Comparison of ENCODE assay signal across 9 mouse cellular contexts in genomic region chr6:83710361-83711066, GRCm38 (mm10). TPM values are rescaled to one million over a fixed set of nuclear protein-coding genes. Genes with fewer than 3 reads are reported as not detected.
A peak's percentile ranks its signal among the peaks of the same experiment; 100 is the strongest.
DNase-seq lines count a peak whose midpoint lies in the region; ATAC-seq lines count a peak whose summit lies in the region.
"Had no signal": no experiment of that assay in that cellular context is flagged by ENCODE, and none has a peak within 500 bp of the region (broad histone marks: within the 10 kb centered on the region; RNA-seq: fewer than 3 reads in every experiment).

No protein-coding gene starts in this region.

- peak overlapping the region; percentile 46 for H3K4me3 ChIP-seq in lung, embryonic 16.5 days (ENCODE audit: low read length)
- H3K4me3 ChIP-seq in embryonic facial prominence, embryonic 13.5 days: peak overlapping the region; percentile 47
- peak overlapping the region; percentile 58 for H3K4me3 ChIP-seq in limb, embryonic 10.5 days
- H3K4me3 ChIP-seq in neural tube, embryonic 14.5 days (ENCODE audit: low read depth, low read length): no peak overlapping the region

- H3K36me3 ChIP-seq in lung, embryonic 16.5 days (ENCODE audit: control insufficient read depth, insufficient read depth, low read length): no peaks in the 10 kb centered on the region
- no peaks in the 10 kb centered on the region for H3K36me3 ChIP-seq in embryonic facial prominence, embryonic 13.5 days
- no peaks in the 10 kb centered on the region for H3K36me3 ChIP-seq in limb, embryonic 10.5 days
- H3K36me3 ChIP-seq in neural tube, embryonic 14.5 days (ENCODE audit: control insufficient read depth, insufficient read depth, low read length): no peaks in the 10 kb centered on the region

- peak; percentile 36 for ATAC-seq in lung, embryonic 16.5 days (ENCODE audit: low read depth)
- 0 out of 2 replicates have a peak, but pooled peaks have one; percentile 15 for ATAC-seq in embryonic facial prominence, embryonic 13.5 days (ENCODE audit: insufficient number of reproducible peaks, insufficient read depth, low FRiP score, low TSS enrichment, low read depth)
- ATAC-seq in neural tube, embryonic 14.5 days (ENCODE audit: low read depth): peak; percentile 55; the same call in 1 of the 2 replicates

- peak overlapping the region; percentile 65 for H3K4me2 ChIP-seq in lung, embryonic 16.5 days (ENCODE audit: low read depth, low read length)
- peak overlapping the region; percentile 74 for H3K4me2 ChIP-seq in embryonic facial prominence, embryonic 13.5 days
- H3K4me2 ChIP-seq in neural tube, embryonic 14.5 days (ENCODE audit: low read depth, low read length): peak overlapping the region; percentile 34; the same call in 1 of the 2 replicates

- peaks cover 98% of the 10 kb centered on the region for H3K27me3 ChIP-seq in lung, embryonic 16.5 days (ENCODE audit: control insufficient read depth, insufficient read depth, low read depth, low read length)
- H3K27me3 ChIP-seq in embryonic facial prominence, embryonic 13.5 days: peaks cover 100% of the 10 kb centered on the region
- peaks cover 100% of the 10 kb centered on the region for H3K27me3 ChIP-seq in limb, embryonic 10.5 days (ENCODE audit: low read depth, poor library complexity, severe bottlenecking)
- peaks cover 94% of the 10 kb centered on the region for H3K27me3 ChIP-seq in neural tube, embryonic 14.5 days (ENCODE audit: control insufficient read depth, insufficient read depth, low read length)

- 1% methylated on average over 32 of the region's 32 CpGs for WGBS in lung, embryonic 16.5 days
- 1% methylated on average over 32 of the region's 32 CpGs for WGBS in embryonic facial prominence, embryonic 13.5 days
- under 1% methylated on average over 32 of the region's 32 CpGs for WGBS in limb, embryonic 10.5 days
- WGBS in neural tube, embryonic 14.5 days: under 1% methylated on average over 32 of the region's 32 CpGs

- H3K27ac ChIP-seq in lung, embryonic 16.5 days (ENCODE audit: low read length): no peak overlapping the region
- H3K27ac ChIP-seq in embryonic facial prominence, embryonic 13.5 days: no peak overlapping the region
- no peak overlapping the region; the same call in 1 of the 2 replicates for H3K27ac ChIP-seq in limb, embryonic 10.5 days
- no peak overlapping the region for H3K27ac ChIP-seq in neural tube, embryonic 14.5 days (ENCODE audit: low read depth, low read length)
- H3K27ac ChIP-seq: macrophage had no signal

- H3K9ac ChIP-seq in lung, embryonic 16.5 days (ENCODE audit: low read length): no peak overlapping the region
- no peak overlapping the region for H3K9ac ChIP-seq in embryonic facial prominence, embryonic 13.5 days
- H3K9ac ChIP-seq in neural tube, embryonic 14.5 days (replicated peaks; ENCODE audit: low read depth, low read length): no peak overlapping the region

- no peak for DNase-seq in lung, postnatal 4 days
- peak; percentile 60 for DNase-seq in limb, embryonic 10.5 days (ENCODE audit: low spot score)
- DNase-seq in layer of hippocampus, adult 8-10 months (ENCODE audit: low spot score in 2 of 2): no peak
- no peak for DNase-seq in urinary bladder, postnatal 25 days (ENCODE audit: low spot score)
- DNase-seq in retina, postnatal 1 day: no peak

- no peaks in the 10 kb centered on the region for H3K9me3 ChIP-seq in lung, embryonic 16.5 days (ENCODE audit: control insufficient read depth, low read length)
- no peaks in the 10 kb centered on the region for H3K9me3 ChIP-seq in embryonic facial prominence, embryonic 13.5 days
- H3K9me3 ChIP-seq in limb, embryonic 10.5 days (replicated peaks): no peaks in the 10 kb centered on the region
- no peaks in the 10 kb centered on the region for H3K9me3 ChIP-seq in neural tube, embryonic 14.5 days (ENCODE audit: control insufficient read depth, low read length)

- H3K4me1 ChIP-seq in lung, embryonic 16.5 days (replicated peaks; ENCODE audit: control insufficient read depth, insufficient read depth, low read length): peaks cover 14% of the 10 kb centered on the region
- H3K4me1 ChIP-seq in embryonic facial prominence, embryonic 13.5 days: peaks cover 20% of the 10 kb centered on the region
- H3K4me1 ChIP-seq in limb, embryonic 10.5 days: peaks cover 81% of the 10 kb centered on the region
- peaks cover 7% of the 10 kb centered on the region; the same call in 1 of the 2 replicates for H3K4me1 ChIP-seq in neural tube, embryonic 14.5 days (ENCODE audit: control insufficient read depth, insufficient read depth, low read length)

RNA-seq across cellular contexts. Expression of gene Vax2, which starts 0.6 kb away (rescaled TPM):
- not detected in 2 replicates for polyA plus RNA-seq in lung, embryonic 16.5 days (2015; fragmentation: Nextera tagmentation; extraction: Ambion mirVana)
- not detected in 2 replicates for polyA plus RNA-seq in embryonic facial prominence, embryonic 13.5 days (2015; fragmentation: Nextera tagmentation; extraction: Ambion mirVana)
- polyA plus RNA-seq in limb, embryonic 10.5 days (2016; fragmentation: Nextera tagmentation; extraction: Ambion mirVana): 6.3 and 10.7 TPM in 2 replicates
- polyA plus RNA-seq in neural tube, embryonic 14.5 days (2014; fragmentation: Nextera tagmentation; extraction: Ambion mirVana): not detected in 2 replicates
- total RNA-seq in layer of hippocampus, adult 8-10 months (2022): not detected
- polyA plus RNA-seq: macrophage had no signal

RNA-seq across cellular contexts. Expression of gene Atp6v1b1, which starts 32.3 kb away (rescaled TPM):
- polyA plus RNA-seq in lung, embryonic 16.5 days (2015; fragmentation: Nextera tagmentation; extraction: Ambion mirVana): 1.4 TPM in 2 replicates
- polyA plus RNA-seq in embryonic facial prominence, embryonic 13.5 days (2015; fragmentation: Nextera tagmentation; extraction: Ambion mirVana): 1.1 and 2.1 TPM in 2 replicates
- not detected in 2 replicates for polyA plus RNA-seq in limb, embryonic 10.5 days (2016; fragmentation: Nextera tagmentation; extraction: Ambion mirVana)
- polyA plus RNA-seq in neural tube, embryonic 14.5 days (2014; fragmentation: Nextera tagmentation; extraction: Ambion mirVana): not detected in 2 replicates
- total RNA-seq in layer of hippocampus, adult 8-10 months (2022): under 1 TPM in 3 of 4 experiments, not detected in 1; 0.22 to 0.82 (median 0.29) TPM
- polyA plus RNA-seq: macrophage had no signal

RNA-seq across cellular contexts. Expression of gene Cd207, which starts 32.9 kb away (rescaled TPM):
- polyA plus RNA-seq in lung, embryonic 16.5 days (2015; fragmentation: Nextera tagmentation; extraction: Ambion mirVana): not detected in 2 replicates
- not detected in 2 replicates for polyA plus RNA-seq in embryonic facial prominence, embryonic 13.5 days (2015; fragmentation: Nextera tagmentation; extraction: Ambion mirVana)
- polyA plus RNA-seq in limb, embryonic 10.5 days (2016; fragmentation: Nextera tagmentation; extraction: Ambion mirVana): not detected in 2 replicates
- polyA plus RNA-seq in neural tube, embryonic 14.5 days (2014; fragmentation: Nextera tagmentation; extraction: Ambion mirVana): not detected in 2 replicates
- not detected for total RNA-seq in layer of hippocampus, adult 8-10 months (2022)
- polyA plus RNA-seq: macrophage had no signal

RNA-seq across cellular contexts. Expression of gene Ankrd53, which starts 51.9 kb away (rescaled TPM):
- 0.14 TPM in 1 of 2 replicates, not detected in the other for polyA plus RNA-seq in lung, embryonic 16.5 days (2015; fragmentation: Nextera tagmentation; extraction: Ambion mirVana)
- polyA plus RNA-seq in embryonic facial prominence, embryonic 13.5 days (2015; fragmentation: Nextera tagmentation; extraction: Ambion mirVana): 0.15 and 0.30 TPM in 2 replicates
- polyA plus RNA-seq in limb, embryonic 10.5 days (2016; fragmentation: Nextera tagmentation; extraction: Ambion mirVana): 0.16 and 0.28 TPM in 2 replicates
- 0.24 and 0.27 TPM in 2 replicates for polyA plus RNA-seq in neural tube, embryonic 14.5 days (2014; fragmentation: Nextera tagmentation; extraction: Ambion mirVana)
- not detected for total RNA-seq in layer of hippocampus, adult 8-10 months (2022)
- polyA plus RNA-seq: macrophage had no signal

RNA-seq across cellular contexts. Expression of gene Clec4f, which starts 54.5 kb away (rescaled TPM):
- polyA plus RNA-seq in lung, embryonic 16.5 days (2015; fragmentation: Nextera tagmentation; extraction: Ambion mirVana): 0.08 and 0.35 TPM in 2 replicates
- 0.28 TPM in 1 of 2 replicates, not detected in the other for polyA plus RNA-seq in embryonic facial prominence, embryonic 13.5 days (2015; fragmentation: Nextera tagmentation; extraction: Ambion mirVana)
- polyA plus RNA-seq in limb, embryonic 10.5 days (2016; fragmentation: Nextera tagmentation; extraction: Ambion mirVana): not detected in 2 replicates
- polyA plus RNA-seq in neural tube, embryonic 14.5 days (2014; fragmentation: Nextera tagmentation; extraction: Ambion mirVana): 0.08 TPM in 1 of 2 replicates, not detected in the other
- total RNA-seq in layer of hippocampus, adult 8-10 months (2022): not detected
- polyA plus RNA-seq: macrophage had no signal
